Mouse (Mus musculus) liver, embryonic 15.5 days (tissue): ENCODE results near the gene Peli2. TPM values are rescaled to one million over a fixed set of nuclear protein-coding genes. Genes with fewer than 3 reads are reported as not detected.

Source experiments
- ATAC-seq: fragments of 200-750 bp; cut with Nextera tagmentation; 2 replicates; pipeline ENCODE4 v1.8.0; 2017; ENCODE audit warnings: moderate number of reproducible peaks, mild to moderate bottlenecking, moderate library complexity; ENCODE audit not compliant: insufficient read depth
- H3K27ac ChIP-seq: fragments of 300-500 bp; sonication (generic); replicated peaks from 2 replicates; pipeline ENCODE4 v1.5.1; 2015; ENCODE audit warnings: mild to moderate bottlenecking, inconsistent platforms
- H3K27me3 ChIP-seq: fragments of 300-500 bp; sonication (generic); 2 replicates; pipeline ENCODE4 v1.6.1; 2015; ENCODE audit warnings: mild to moderate bottlenecking, inconsistent platforms
- H3K36me3 ChIP-seq: fragments of 300-500 bp; sonication (generic); replicated peaks from 2 replicates; pipeline ENCODE4 v1.6.1; 2015; ENCODE audit warnings: moderate library complexity, mild to moderate bottlenecking, inconsistent platforms
- H3K4me1 ChIP-seq: fragments of 300-500 bp; sonication (generic); replicated peaks from 2 replicates; pipeline ENCODE4 v1.6.1; 2015; ENCODE audit warnings: inconsistent platforms
- H3K4me2 ChIP-seq: fragments of 300-500 bp; sonication (generic); 2 replicates; pipeline ENCODE4 v1.6.1; 2015; ENCODE audit warnings: moderate library complexity, mild to moderate bottlenecking, inconsistent platforms
- H3K4me3 ChIP-seq: fragments of 300-500 bp; sonication (generic); replicated peaks from 2 replicates; pipeline ENCODE4 v1.5.1; 2015; ENCODE audit warnings: mild to moderate bottlenecking, inconsistent platforms
- H3K9ac ChIP-seq: fragments of 300-500 bp; sonication (generic); 2 replicates; pipeline ENCODE4 v1.6.1; 2015; ENCODE audit warnings: moderate library complexity, mild to moderate bottlenecking, inconsistent platforms
- H3K9me3 ChIP-seq: fragments of 300-500 bp; sonication (generic); replicated peaks from 2 replicates; pipeline ENCODE4 v1.6.1; 2016; ENCODE audit warnings: inconsistent platforms
- WGBS: fragments of 180-500 bp; shearing (Covaris S2); methylation state at CpG from one replicate; pipeline ENCODE4 v1.1.7; 2015; ENCODE audit warnings: mixed read lengths; ENCODE audit not compliant: insufficient replicate concordance; 5-methylcytosine and 5-hydroxymethylcytosine counted together
- polyA plus RNA-seq: library from polyadenylated mRNA; unstranded; fragments of >200 nt; fragmentation: Nextera tagmentation; extraction: Ambion mirVana; gene quantifications from 2 replicates; pipeline ENCODE4 v1.2.1, GENCODE M21; 2015

Peli2 gene
- polyA plus RNA-seq, 1 experiment from 2014 or later, result 1.1 TPM

DNA sequence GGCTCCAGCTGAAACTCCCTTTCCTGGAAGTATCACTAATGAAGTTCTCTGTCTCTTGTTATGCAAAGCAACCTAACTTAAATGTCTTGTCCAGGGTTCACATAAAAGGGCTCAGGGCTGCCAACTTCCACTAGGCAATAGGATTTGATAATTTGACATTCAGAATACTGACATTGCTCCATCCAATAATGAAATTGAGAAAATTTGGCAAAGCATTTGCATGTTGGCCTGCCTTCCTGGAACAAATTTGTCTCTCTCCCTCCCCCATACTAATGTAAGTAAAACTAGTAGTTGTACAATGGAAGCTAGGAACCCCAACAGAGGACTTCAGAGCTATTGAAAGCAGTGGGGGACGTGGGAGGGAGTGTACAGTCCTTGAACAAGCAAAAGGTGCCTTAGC lies 21.3 kb upstream of the Peli2 start:
- ATAC-seq, result no peak
- Histone ChIP-seq H3K9me3 (no peaks in the 10 kb centered on the region), H3K4me2 (no peak overlapping the region), H3K9ac (no peak overlapping the region), H3K4me3 (no peak overlapping the region), H3K36me3 (no peaks in the 10 kb centered on the region), H3K4me1 (no peaks in the 10 kb centered on the region), H3K27ac (no peak overlapping the region), H3K27me3 (no peaks in the 10 kb centered on the region)
- WGBS, result 25% methylated on average over 1 of the region's 1 CpGs

DNA sequence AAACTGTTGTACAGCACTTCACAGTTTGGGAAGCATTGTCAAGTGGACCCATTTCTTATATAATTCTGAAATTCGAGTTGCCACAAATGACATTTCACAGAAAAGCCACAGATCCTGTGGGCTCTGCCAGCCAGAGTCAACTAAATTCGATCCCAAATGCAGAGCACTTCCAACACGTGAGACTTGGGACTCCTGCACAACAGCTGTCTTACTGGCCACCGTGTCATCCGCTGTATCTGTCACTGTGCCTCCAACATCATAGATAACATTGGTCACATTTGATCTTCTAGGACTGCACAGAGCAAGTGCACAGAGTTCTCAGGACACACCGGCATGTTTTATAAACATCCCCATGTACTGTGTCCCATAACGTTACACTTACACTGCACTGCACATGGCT lies 14.2 kb upstream of the Peli2 start:
- no peaks in the 10 kb centered on the region for H3K9me3 ChIP-seq
- no peaks in the 10 kb centered on the region for H3K36me3 ChIP-seq
- no peaks in the 10 kb centered on the region for H3K27me3 ChIP-seq
- ATAC-seq, result no peak
- no peak overlapping the region for H3K4me2 ChIP-seq
- 71% methylated on average over 7 of the region's 7 CpGs for WGBS
- H3K4me1 ChIP-seq, result no peaks in the 10 kb centered on the region
- H3K27ac ChIP-seq, result no peak overlapping the region
- H3K4me3 ChIP-seq, result no peak overlapping the region
- no peak overlapping the region for H3K9ac ChIP-seq

DNA sequence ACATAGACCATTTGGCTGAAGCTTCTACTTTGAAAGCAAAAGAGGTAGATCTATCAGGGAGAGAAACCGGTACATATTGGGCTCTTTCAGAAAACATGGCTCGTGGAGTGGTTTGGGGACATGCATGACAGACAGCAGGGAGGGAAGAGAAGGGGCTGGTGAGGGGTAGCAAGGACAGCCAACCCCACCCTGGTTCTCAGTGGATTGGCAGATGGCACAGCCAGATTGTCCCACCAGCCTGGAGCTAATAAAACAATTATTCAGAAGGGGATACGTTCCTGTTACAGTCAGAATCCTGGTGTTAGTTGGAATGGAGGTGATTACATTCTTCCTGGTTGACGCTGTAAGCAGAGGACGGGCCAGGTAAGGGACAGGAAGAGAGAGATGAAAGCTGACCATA lies 2.6 kb upstream of the Peli2 start:
- Histone ChIP-seq H3K27ac (no peak overlapping the region), H3K9ac (no peak overlapping the region), H3K9me3 (no peaks in the 10 kb centered on the region), H3K4me2 (no peak overlapping the region), H3K4me1 (peaks cover 6% of the 10 kb centered on the region; the same call in 1 of the 2 replicates), H3K27me3 (peaks cover 51% of the 10 kb centered on the region), H3K4me3 (no peak overlapping the region), H3K36me3 (no peaks in the 10 kb centered on the region)
- 65% methylated on average over 5 of the region's 5 CpGs for WGBS
- ATAC-seq, result no peak

DNA sequence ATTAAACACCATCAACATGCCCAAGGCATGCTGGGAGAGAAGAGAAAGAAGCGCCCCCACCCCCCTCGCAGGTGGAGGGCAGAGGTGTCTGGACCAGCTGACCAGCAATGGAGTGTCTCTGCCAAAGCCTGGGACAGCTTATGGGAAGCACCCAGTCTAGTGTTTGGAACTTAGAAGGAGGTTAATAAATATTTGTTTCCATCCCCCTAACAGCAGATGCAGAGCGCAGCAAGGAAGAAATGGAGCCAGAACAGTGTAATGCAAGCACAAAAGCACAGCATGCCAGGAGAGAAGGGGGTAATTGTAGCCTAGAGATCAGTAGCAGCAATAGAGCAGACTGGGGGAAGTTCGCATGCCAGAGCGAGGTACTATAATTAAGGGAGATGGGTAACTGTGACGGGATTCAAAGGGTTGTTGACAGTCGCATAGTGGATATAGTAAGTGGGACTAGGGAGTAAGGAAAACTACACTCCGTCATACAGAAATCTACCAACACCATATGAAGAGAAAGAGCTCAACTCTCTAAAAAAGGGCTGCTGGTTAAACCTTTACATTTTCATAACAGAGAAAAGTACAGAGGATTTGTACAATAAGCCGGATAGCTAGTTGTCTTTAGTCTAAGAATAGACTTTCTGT lies 1.5 kb upstream of the Peli2 start:
- 31% methylated on average over 9 of the region's 9 CpGs for WGBS
- no peak overlapping the region for H3K27ac ChIP-seq

DNA sequence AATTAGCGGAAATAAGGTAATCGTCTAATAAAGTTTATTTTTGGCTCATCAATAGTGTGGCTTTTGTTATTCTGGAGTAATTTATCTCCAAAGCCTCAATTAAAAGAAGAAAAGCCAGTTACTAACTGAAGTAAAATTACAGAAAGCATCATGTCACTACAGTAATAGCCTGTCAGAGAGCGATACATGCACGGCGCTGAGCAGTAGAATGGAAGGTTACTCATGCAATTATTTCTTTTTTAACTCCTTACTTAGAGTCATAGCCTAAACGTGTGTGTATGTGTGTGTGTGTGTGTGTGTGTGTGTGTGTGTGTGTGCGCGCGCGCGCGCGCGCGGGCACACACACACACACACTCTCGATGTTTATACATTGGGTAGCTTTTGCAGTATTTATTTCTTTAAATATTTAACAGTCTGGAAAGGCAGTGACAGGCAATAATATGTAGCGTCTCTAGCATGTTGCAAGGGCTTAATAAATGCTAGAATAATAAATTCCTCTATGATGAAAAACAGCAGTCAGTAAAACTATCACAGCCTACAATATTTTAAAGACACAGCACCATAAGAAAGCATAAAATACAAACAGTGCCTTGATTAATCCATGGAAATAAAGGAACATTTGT lies 864 bp upstream of the Peli2 start:
- ATAC-seq, result no peak
- Histone ChIP-seq H3K4me1 (peaks cover 6% of the 10 kb centered on the region; the same call in 1 of the 2 replicates), H3K9me3 (no peaks in the 10 kb centered on the region), H3K27me3 (peaks cover 58% of the 10 kb centered on the region), H3K36me3 (no peaks in the 10 kb centered on the region), H3K4me2 (peak overlapping the region; percentile 62), H3K27ac (no peak overlapping the region), H3K9ac (no peak overlapping the region), H3K4me3 (no peak overlapping the region)
- WGBS, result 10% methylated on average over 17 of the region's 17 CpGs

More for the DNA sequence above, 1.5 kb upstream of the Peli2 start:
- no peaks in the 10 kb centered on the region for H3K36me3 ChIP-seq
- no peak overlapping the region for H3K9ac ChIP-seq
- ATAC-seq, result no peak
- H3K4me3 ChIP-seq, result no peak overlapping the region
- H3K4me2 ChIP-seq, result no peak overlapping the region
- H3K9me3 ChIP-seq, result no peaks in the 10 kb centered on the region
- peaks cover 58% of the 10 kb centered on the region for H3K27me3 ChIP-seq
- H3K4me1 ChIP-seq, result peaks cover 6% of the 10 kb centered on the region; the same call in 1 of the 2 replicates

DNA sequence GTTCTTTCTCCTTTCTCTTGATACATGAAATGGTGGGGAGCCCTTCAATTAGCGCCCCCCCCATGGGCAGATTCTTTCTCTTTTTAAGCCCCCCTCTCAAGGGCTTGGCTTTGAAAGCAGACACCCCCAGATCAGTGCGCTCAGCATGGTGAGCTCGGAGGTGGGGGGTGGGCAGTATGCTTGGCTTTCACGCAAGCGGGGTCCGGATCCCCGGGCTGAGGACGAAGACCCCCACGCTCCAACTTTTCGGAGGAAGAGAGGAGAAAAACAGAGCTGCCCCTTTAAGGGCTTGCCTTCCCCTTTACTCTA lies 226 bp upstream of the Peli2 start:
- peaks cover 58% of the 10 kb centered on the region for H3K27me3 ChIP-seq

DNA sequence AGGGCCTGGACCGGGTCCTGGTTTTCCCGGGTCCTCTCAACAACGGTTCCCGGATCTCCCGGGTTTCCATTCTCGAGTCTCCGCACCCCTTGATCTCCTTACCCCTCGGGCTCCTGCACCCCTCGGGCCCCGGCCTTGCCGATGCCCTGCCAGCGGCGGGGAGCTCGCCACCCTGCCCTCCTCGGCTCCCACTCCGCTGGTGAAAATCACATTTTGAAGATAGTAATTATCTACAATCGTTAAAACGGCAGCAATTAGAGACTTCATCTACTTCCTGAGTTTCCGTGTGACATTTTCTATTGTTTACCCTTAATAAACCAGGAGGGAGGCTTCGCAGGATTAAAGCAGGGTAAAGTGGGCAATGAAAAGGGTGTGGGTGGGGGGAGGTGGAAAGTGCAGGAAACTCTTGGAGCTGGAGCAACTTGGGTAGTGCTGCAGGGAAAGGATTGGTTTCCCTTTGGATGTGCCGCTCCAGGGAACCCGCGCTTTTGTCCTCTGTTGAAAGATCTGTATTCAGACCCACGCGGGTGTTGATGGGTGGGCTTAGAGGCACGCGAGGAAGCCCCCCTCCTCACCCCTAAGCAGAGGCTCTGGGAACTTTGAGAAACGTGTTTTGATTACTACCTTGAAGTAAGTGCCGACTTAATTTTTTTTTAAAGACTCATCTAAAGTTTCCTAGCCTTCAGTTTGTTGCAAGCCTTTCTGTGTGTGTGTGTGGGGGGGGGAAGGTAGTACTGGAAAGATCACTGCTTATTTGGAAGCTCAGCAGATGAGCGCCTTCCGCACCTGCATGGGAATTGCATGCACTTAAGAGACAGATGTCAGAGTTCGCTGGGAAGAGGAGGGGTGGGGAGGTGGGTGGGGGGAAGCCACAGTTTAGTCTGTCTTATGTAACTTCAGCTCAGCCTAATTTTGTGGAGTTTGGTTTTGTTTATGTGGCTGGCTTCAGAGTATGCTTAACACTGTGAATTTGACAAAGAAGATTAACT lies 1.2 kb downstream of the Peli2 start:
- H3K27me3 ChIP-seq, result peaks cover 58% of the 10 kb centered on the region
- WGBS, result 3% methylated on average over 32 of the region's 32 CpGs

More for the DNA sequence above, 226 bp upstream of the Peli2 start:
- Histone ChIP-seq H3K36me3 (no peaks in the 10 kb centered on the region), H3K4me3 (peak overlapping the region; percentile 61), H3K9ac (peak overlapping the region; percentile 32; the same call in 1 of the 2 replicates), H3K9me3 (no peaks in the 10 kb centered on the region), H3K27ac (no peak overlapping the region), H3K4me1 (peaks cover 6% of the 10 kb centered on the region; the same call in 1 of the 2 replicates), H3K4me2 (peak overlapping the region; percentile 62)
- ATAC-seq, result no peak
- WGBS, result 0% methylated on average over 10 of the region's 10 CpGs

DNA sequence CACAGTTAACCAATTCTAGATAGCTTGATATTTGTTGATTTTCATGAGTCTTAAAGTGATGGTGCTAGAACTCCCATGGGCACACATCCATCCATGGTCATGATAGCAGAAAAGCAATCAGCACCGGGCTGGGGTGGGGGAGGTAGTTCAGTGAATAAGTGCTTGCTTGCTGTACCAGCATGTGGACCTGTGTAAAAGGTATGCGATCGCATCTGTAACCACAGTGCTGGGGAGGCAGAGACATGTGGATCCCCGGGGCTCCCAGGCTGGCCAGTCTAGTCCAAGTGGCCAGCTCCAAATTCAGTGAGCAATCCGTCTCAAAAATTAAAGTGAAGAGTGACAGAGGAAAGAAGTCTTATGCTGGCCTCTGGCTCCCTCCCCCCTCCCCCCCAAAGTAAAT lies 3.4 kb downstream of the Peli2 start:
- Histone ChIP-seq H3K9me3 (no peaks in the 10 kb centered on the region), H3K27ac (no peak overlapping the region), H3K4me3 (no peak overlapping the region), H3K27me3 (peaks cover 47% of the 10 kb centered on the region), H3K36me3 (no peaks in the 10 kb centered on the region), H3K4me2 (no peak overlapping the region), H3K4me1 (peaks cover 6% of the 10 kb centered on the region; the same call in 1 of the 2 replicates), H3K9ac (no peak overlapping the region)
- 60% methylated on average over 5 of the region's 5 CpGs for WGBS
- no peak for ATAC-seq

More for the DNA sequence above, 1.2 kb downstream of the Peli2 start:
- Histone ChIP-seq H3K4me1 (peaks cover 6% of the 10 kb centered on the region; the same call in 1 of the 2 replicates), H3K9ac (peak overlapping the region; percentile 40; the same call in 1 of the 2 replicates), H3K27ac (peak overlapping the region; percentile 51), H3K36me3 (no peaks in the 10 kb centered on the region), H3K4me2 (peak overlapping the region; percentile 62), H3K4me3 (peak overlapping the region; percentile 61), H3K9me3 (no peaks in the 10 kb centered on the region)
- ATAC-seq, result no peak

DNA sequence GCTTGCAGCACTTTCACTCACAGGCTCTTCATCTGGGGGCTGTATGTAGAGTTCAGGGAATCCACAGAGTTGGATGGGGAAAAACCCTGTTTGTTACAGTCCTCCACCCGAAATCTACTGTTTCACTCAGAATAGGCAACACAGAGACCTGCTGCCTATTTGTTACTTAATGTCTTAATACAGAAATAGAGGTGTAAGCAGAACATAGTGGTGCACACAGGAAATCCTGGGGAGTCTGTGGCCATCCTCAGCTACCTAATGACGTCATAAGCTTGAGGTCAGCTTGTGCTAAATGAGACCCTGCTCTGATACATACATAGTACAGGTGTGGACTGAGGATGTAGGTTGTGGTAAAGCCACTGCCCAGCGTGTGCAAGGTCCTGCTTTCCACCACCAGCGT lies 4.2 kb downstream of the Peli2 start:
- H3K9ac ChIP-seq, result no peak overlapping the region
- peaks cover 6% of the 10 kb centered on the region; the same call in 1 of the 2 replicates for H3K4me1 ChIP-seq
- 41% methylated on average over 4 of the region's 4 CpGs for WGBS
- H3K4me3 ChIP-seq, result no peak overlapping the region
- H3K36me3 ChIP-seq, result no peaks in the 10 kb centered on the region
- H3K27me3 ChIP-seq, result peaks cover 39% of the 10 kb centered on the region
- ATAC-seq, result no peak
- no peaks in the 10 kb centered on the region for H3K9me3 ChIP-seq
- no peak overlapping the region for H3K27ac ChIP-seq
- H3K4me2 ChIP-seq, result no peak overlapping the region

DNA sequence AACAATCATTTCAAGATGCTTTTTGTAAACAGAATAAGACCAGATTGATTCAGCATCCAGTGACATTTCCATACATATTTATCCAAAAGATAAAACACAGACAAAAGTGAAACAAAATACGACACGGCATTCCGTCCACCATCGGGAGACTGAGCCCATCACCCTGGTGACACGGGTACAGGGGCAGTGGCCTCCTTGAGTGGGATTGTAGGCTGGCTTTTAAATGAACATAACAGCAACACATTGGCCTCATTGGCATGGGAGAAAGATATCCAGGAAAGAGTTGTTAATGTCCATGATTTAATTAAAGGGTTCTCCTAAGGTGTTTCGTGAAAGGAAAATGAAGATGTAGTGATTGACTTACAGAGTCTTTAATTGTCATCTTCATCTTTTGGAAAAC lies 5.3 kb downstream of the Peli2 start:
- no peak for ATAC-seq
- Histone ChIP-seq H3K27ac (no peak overlapping the region), H3K9ac (no peak overlapping the region), H3K4me2 (no peak overlapping the region), H3K4me1 (peaks cover 11% of the 10 kb centered on the region; the same call in 1 of the 2 replicates), H3K36me3 (no peaks in the 10 kb centered on the region), H3K4me3 (no peak overlapping the region), H3K27me3 (peaks cover 27% of the 10 kb centered on the region), H3K9me3 (no peaks in the 10 kb centered on the region)
- WGBS, result 70% methylated on average over 6 of the region's 6 CpGs

DNA sequence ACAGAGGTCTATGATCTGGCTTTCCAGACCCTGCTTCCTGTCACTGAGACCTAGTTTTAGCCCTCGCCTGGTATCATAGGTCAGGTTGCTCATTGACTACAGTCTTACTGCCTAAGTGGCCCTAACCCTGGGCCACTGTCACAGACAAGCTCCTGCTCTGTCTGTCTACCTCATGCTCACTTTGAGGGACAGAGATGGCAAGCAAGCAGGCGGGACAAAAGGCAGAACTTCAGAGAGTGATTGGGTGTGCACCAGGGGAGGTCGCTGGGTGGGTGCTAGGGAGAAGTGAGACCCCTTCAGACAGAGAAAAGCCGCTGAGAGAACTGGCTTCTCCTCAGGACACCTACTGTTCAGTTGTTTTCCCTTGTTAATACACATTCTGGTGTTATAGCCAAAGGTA lies 6.3 kb downstream of the Peli2 start:
- Histone ChIP-seq H3K9me3 (no peaks in the 10 kb centered on the region), H3K27me3 (peaks cover 17% of the 10 kb centered on the region), H3K4me2 (no peak overlapping the region), H3K4me1 (peaks cover 20% of the 10 kb centered on the region), H3K9ac (no peak overlapping the region), H3K4me3 (no peak overlapping the region), H3K27ac (no peak overlapping the region), H3K36me3 (no peaks in the 10 kb centered on the region)
- no peak for ATAC-seq
- WGBS, result 53% methylated on average over 4 of the region's 4 CpGs
